ENCODE assay signal across 12 mouse cellular contexts in the genomic region with DNA sequence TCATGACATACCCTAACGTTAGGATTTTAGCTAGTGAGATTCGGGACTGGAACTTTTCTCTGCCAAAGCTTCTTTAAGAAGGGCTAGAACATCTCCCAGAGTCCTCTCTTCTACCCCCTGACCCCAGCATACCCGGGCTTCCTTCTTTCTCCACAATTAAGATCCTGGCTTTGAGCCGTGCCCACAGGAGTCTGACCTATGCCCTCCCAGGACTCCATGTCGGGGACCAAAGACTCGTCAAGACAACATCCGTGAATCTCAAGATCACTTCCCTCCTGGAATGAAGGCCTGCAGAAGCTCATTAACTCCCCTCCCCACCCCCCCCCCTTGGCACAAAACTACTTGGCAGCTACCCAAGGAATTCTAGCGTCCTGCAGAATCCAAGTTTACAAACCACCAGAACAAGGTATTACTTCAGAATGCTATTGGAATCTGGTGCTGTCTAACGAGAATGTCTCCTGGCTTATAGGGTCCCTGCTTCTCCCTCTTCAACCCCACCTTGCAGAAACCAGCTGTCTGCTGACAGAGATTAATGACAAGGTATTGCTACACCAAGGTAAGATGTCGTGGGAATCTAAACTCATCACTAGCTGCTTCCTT. TPM values are rescaled to one million over a fixed set of nuclear protein-coding genes. Genes with fewer than 3 reads are reported as not detected.
DNase-seq lines count a peak whose midpoint lies in the region; ATAC-seq and TF ChIP-seq lines count a peak whose summit lies in the region.
"Had no signal": no experiment of that assay in that cellular context is flagged by ENCODE, and none has a peak within 500 bp of the region (broad histone marks: within the 10 kb centered on the region; RNA-seq: fewer than 3 reads in every experiment).

No protein-coding gene starts in this region.

- peaks cover 38% of the 10 kb centered on the region for H3K36me3 ChIP-seq in hindbrain, embryonic 10.5 days
- no peaks in the 10 kb centered on the region for H3K36me3 ChIP-seq in hindbrain, postnatal 0 days (ENCODE audit: insufficient read depth, low read length)
- peaks cover 13% of the 10 kb centered on the region; the same call in 1 of the 2 replicates for H3K36me3 ChIP-seq in hindbrain, embryonic 14.5 days (replicated peaks; ENCODE audit: control insufficient read depth, insufficient read depth)
- H3K36me3 ChIP-seq: hindbrain, embryonic 15.5 days; liver, embryonic 12.5 days had no signal

- WGBS in hindbrain, embryonic 10.5 days = 29% methylated on average over 10 of the region's 10 CpGs
- 26% methylated on average over 10 of the region's 10 CpGs for WGBS in hindbrain, postnatal 0 days
- WGBS in hindbrain, embryonic 14.5 days = 24% methylated on average over 10 of the region's 10 CpGs

- H3K4me3 ChIP-seq in hindbrain, embryonic 10.5 days = no peak overlapping the region
- H3K4me3 ChIP-seq in hindbrain, postnatal 0 days (ENCODE audit: low read length) = no peak overlapping the region
- H3K4me3 ChIP-seq in hindbrain, embryonic 14.5 days (replicated peaks; ENCODE audit: low read length) = no peak overlapping the region
- H3K4me3 ChIP-seq: hindbrain, embryonic 15.5 days; liver, embryonic 12.5 days; megakaryocyte, embryonic 14.5 days; myocyte had no signal

- peak overlapping the region; percentile 29 for H3K27ac ChIP-seq in hindbrain, embryonic 10.5 days
- no peak overlapping the region for H3K27ac ChIP-seq in hindbrain, postnatal 0 days
- H3K27ac ChIP-seq in hindbrain, embryonic 14.5 days = 0 out of 2 replicates have a peak overlapping the region, but pooled peaks have one; percentile 17
- H3K27ac ChIP-seq: hindbrain, embryonic 15.5 days; liver, embryonic 12.5 days had no signal

- TF ChIP-seq CTCF in hindbrain, postnatal 0 days (IDR thresholded peaks at IDR 0.05; ENCODE audit: low read depth) = no peak

- peaks cover 56% of the 10 kb centered on the region for H3K4me1 ChIP-seq in hindbrain, embryonic 10.5 days (replicated peaks)
- peaks cover 2% of the 10 kb centered on the region; the same call in 1 of the 2 replicates for H3K4me1 ChIP-seq in hindbrain, postnatal 0 days (ENCODE audit: insufficient read depth, low read length)
- H3K4me1 ChIP-seq in hindbrain, embryonic 14.5 days (replicated peaks; ENCODE audit: control insufficient read depth, insufficient read depth, low read length) = 0 out of 2 replicates have a peak, but pooled peaks cover 4% of the 10 kb centered on the region
- H3K4me1 ChIP-seq: liver, embryonic 12.5 days; megakaryocyte, embryonic 14.5 days had no signal

- H3K9ac ChIP-seq in hindbrain, postnatal 0 days (replicated peaks; ENCODE audit: low read length) = no peak overlapping the region
- no peak overlapping the region for H3K9ac ChIP-seq in hindbrain, embryonic 14.5 days
- H3K9ac ChIP-seq: hindbrain, embryonic 15.5 days; liver, embryonic 12.5 days had no signal

- H3K4me2 ChIP-seq in hindbrain, postnatal 0 days (ENCODE audit: low read depth, low read length) = no peak overlapping the region
- H3K4me2 ChIP-seq in hindbrain, embryonic 14.5 days (replicated peaks) = no peak overlapping the region
- H3K4me2 ChIP-seq: hindbrain, embryonic 15.5 days; liver, embryonic 12.5 days had no signal

- H3K9me3 ChIP-seq in hindbrain, embryonic 10.5 days = no peaks in the 10 kb centered on the region
- H3K9me3 ChIP-seq in hindbrain, postnatal 0 days (ENCODE audit: low read length) = no peaks in the 10 kb centered on the region
- no peaks in the 10 kb centered on the region for H3K9me3 ChIP-seq in hindbrain, embryonic 14.5 days (ENCODE audit: control insufficient read depth, low read length)
- H3K9me3 ChIP-seq: hindbrain, embryonic 15.5 days; liver, embryonic 12.5 days had no signal

- ATAC-seq in hindbrain, postnatal 0 days = no peak
- no peak for ATAC-seq in hindbrain, embryonic 14.5 days (ENCODE audit: low FRiP score)
- ATAC-seq: liver, embryonic 12.5 days had no signal

- no peaks in the 10 kb centered on the region for H3K27me3 ChIP-seq in hindbrain, embryonic 10.5 days (ENCODE audit: insufficient read depth, poor library complexity, severe bottlenecking)
- H3K27me3 ChIP-seq in hindbrain, postnatal 0 days (ENCODE audit: insufficient read depth, low read length) = no peaks in the 10 kb centered on the region
- H3K27me3 ChIP-seq in hindbrain, embryonic 14.5 days (ENCODE audit: control insufficient read depth, insufficient read depth, low read length) = no peaks in the 10 kb centered on the region
- H3K27me3 ChIP-seq: hindbrain, embryonic 15.5 days; liver, embryonic 12.5 days; megakaryocyte, embryonic 14.5 days had no signal

- DNase-seq in hindbrain, embryonic 10.5 days (ENCODE audit: low spot score) = peak; percentile 27
- DNase-seq in hindbrain, postnatal 0 days (ENCODE audit: low spot score) = no peak
- peak; percentile 29 for DNase-seq in adipocyte (ENCODE audit: low spot score)
- DNase-seq in hindbrain, embryonic 14.5 days (ENCODE audit: low spot score) = no peak
- peak; percentile 55 for DNase-seq in kidney, postnatal 14 days
- no peak for DNase-seq in frontal cortex, postnatal 10 days (ENCODE audit: low spot score in 2 of 2)
- no peak for DNase-seq in layer of hippocampus, adult 11-12 months (ENCODE audit: low spot score)
- DNase-seq: cerebellum, postnatal 14 days had no signal

RNA-seq across cellular contexts. Expression of a gene that starts 36.6 kb away (rescaled TPM):
- polyA plus RNA-seq in hindbrain, embryonic 10.5 days (2016; fragmentation: Nextera tagmentation; extraction: Ambion mirVana) = 21.2 and 30.5 TPM in 2 replicates
- total RNA-seq in hindbrain, postnatal 0 days (2014; rRNA removed) = 8.5 and 8.7 TPM in 2 replicates
- polyA plus RNA-seq in hindbrain, postnatal 0 days (2015; fragmentation: Nextera tagmentation; extraction: Ambion mirVana) = 4.9 and 5.5 TPM in 2 replicates
- polyA plus RNA-seq in hindbrain, embryonic 14.5 days (2014; fragmentation: Nextera tagmentation; extraction: Ambion mirVana) = 13.2 and 14.7 TPM in 2 replicates

Comparison
In these comparisons a context has a peak if more than half of its experiments do, and no peak if none do; other contexts are left out.
1. DNase-seq: peak in hindbrain, embryonic 10.5 days (single experiment), adipocyte (single experiment) and kidney, postnatal 14 days (single experiment); none in hindbrain, postnatal 0 days (single experiment), hindbrain, embryonic 14.5 days (single experiment), frontal cortex, postnatal 10 days (0 of 2) and layer of hippocampus, adult 11-12 months (single experiment).